Mouse (Mus musculus) cerebellum, adult (tissue): Measurements from ENCODE around the gene Eif3c.

Experiments
- ATAC-seq: cut with Nextera tagmentation; 2 replicates; pipeline ENCODE4 v1.9.2; 2017; ENCODE audit warnings: mild to moderate bottlenecking, moderate library complexity, mixed read lengths; ENCODE audit not compliant: insufficient number of reproducible peaks, low FRiP score, low TSS enrichment

Gene Eif3c

DNA sequence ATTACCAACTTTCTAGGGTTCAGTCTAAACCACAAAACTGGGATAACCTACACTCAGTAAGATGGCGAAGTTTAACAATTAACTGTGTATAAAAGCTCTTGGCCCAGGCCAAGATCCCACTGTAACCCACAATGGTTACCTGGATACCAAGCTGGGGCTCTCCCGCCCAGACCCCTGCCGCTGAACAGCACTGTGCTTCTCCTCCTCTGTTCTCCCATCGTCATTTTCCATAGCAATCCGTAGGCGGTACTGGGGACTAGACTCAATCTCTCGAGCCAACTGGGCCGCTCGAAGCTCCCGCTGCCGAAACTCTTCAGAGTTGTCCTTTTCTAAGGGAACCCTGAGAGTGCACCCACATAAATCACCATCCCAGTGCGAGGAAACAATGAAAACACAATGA is 68.2 kb downstream of the Eif3c start:
- no peak for ATAC-seq

DNA sequence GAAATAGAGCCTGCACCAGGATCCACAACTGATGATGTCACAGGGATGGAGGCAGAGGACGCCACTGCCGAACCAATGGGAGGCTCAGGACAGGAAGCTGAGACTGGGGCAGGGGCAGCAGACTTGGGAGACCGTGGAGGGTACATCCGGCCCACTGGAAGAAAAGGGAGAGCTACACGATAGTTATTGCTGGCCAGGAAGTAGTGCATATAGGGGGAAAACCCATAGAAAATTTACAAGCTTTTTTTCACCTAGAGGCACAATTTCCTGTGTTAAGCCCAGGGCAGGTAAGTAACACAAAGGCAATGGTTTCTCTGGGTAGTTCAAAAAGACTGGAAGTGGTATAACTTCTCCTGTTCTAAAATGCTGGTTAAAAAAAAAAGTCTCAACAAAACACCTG is 69.7 kb downstream of the Eif3c start:
- no peak for ATAC-seq
